Mouse (Mus musculus) gastrocnemius, postnatal 4 days (tissue): ENCODE measurements around the gene Xrn2. TPM values are rescaled to one million over a fixed set of nuclear protein-coding genes. Genes with fewer than 3 reads are reported as not detected.
"Not testable (repeated sequence)": the region's sequence is repeated elsewhere in the genome, so short reads cannot be mapped to it uniquely, and the experiment has no call there.

Experiments
- DNase-seq, 2 experiments: peaks; one replicate each; pipeline ENCODE4 v3.0.0; 2021 to 2022; ENCODE audit warnings: low spot score in 2 of 2, mixed read lengths in 2 of 2
- long read RNA-seq, 2 experiments: library from polyadenylated mRNA; stranded (forward); transcript quantifications; one replicate each; pipeline ENCODE4 v2.0.0; 2021
- total RNA-seq, 2 experiments: library from RNA; stranded (reverse); gene quantifications; 2 replicates each; pipeline ENCODE4 v1.2.3; 2021

Gene Xrn2
- total RNA-seq = 10 to 100 TPM; 38.6 to 47.5 TPM
- long read RNA-seq, experiment 1, transcript Xrn2-201 (30 exons, 3,434 nt) = major isoform, 57 of 78 reads
- long read RNA-seq, experiment 1, partial matches to known transcripts = 7 of 78 reads
- long read RNA-seq, experiment 1, other reads (novel, unspliced or antisense) = 14 of 78 reads
- long read RNA-seq, experiment 2, transcript Xrn2-201 (30 exons, 3,434 nt) = major isoform, 78 of 91 reads
- long read RNA-seq, experiment 2, partial matches to known transcripts = 5 of 91 reads
- long read RNA-seq, experiment 2, other reads (novel, unspliced or antisense) = 8 of 91 reads

- DNase-seq = peak; percentile 83 to 95
Measured at GRCm38 (mm10) chr2:147012623-147013184, at the start of gene Xrn2. Xrn2 (plus strand) TSS chr2:147012996.

- no peak for DNase-seq
Measured at GRCm38 (mm10) chr2:146975024-146975423, 37.8 kb upstream of the Xrn2 start.

GRCm38 (mm10) chr2:146975453-146976028 lies 37.3 kb upstream of the Xrn2 start:
- DNase-seq = no peak

- DNase-seq = no peak
Measured at GRCm38 (mm10) chr2:146982786-146983185, 30.0 kb upstream of the Xrn2 start.

- DNase-seq = no peak
Measured at GRCm38 (mm10) chr2:146984831-146985230, 28.0 kb upstream of the Xrn2 start.

GRCm38 (mm10) chr2:146985807-146986206 lies 27.0 kb upstream of the Xrn2 start:
- no peak for DNase-seq

GRCm38 (mm10) chr2:146986429-146986828 lies 26.4 kb upstream of the Xrn2 start:
- DNase-seq = no peak

- DNase-seq = no peak
Measured at GRCm38 (mm10) chr2:147007265-147007664, 5.5 kb upstream of the Xrn2 start.

- DNase-seq = no peak
Measured at GRCm38 (mm10) chr2:147009084-147009483, 3.7 kb upstream of the Xrn2 start.

GRCm38 (mm10) chr2:147010141-147010540 lies 2.7 kb upstream of the Xrn2 start:
- no peak for DNase-seq

- DNase-seq = no peak
Measured at GRCm38 (mm10) chr2:147010952-147011351, 1.8 kb upstream of the Xrn2 start.

GRCm38 (mm10) chr2:147011474-147012140 lies 1.2 kb upstream of the Xrn2 start:
- no peak for DNase-seq

- DNase-seq = peak in 1 of 2 experiments; percentile 9
Measured at GRCm38 (mm10) chr2:147012141-147012622, 614 bp upstream of the Xrn2 start.

GRCm38 (mm10) chr2:147013194-147013969 lies 586 bp downstream of the Xrn2 start:
- peak; percentile 33 to 75 for DNase-seq

- no peak for DNase-seq
Measured at GRCm38 (mm10) chr2:147014101-147014886, 1.5 kb downstream of the Xrn2 start.

GRCm38 (mm10) chr2:147022041-147022440 lies 9.2 kb downstream of the Xrn2 start:
- not testable (repeated sequence) for DNase-seq

GRCm38 (mm10) chr2:147023067-147023466 lies 10.3 kb downstream of the Xrn2 start:
- DNase-seq = no peak

GRCm38 (mm10) chr2:147023560-147023959 lies 10.8 kb downstream of the Xrn2 start:
- DNase-seq = no peak

- DNase-seq = no peak
Measured at GRCm38 (mm10) chr2:147033065-147033464, 20.3 kb downstream of the Xrn2 start.

- DNase-seq = no peak
Measured at GRCm38 (mm10) chr2:147035864-147036263, 23.1 kb downstream of the Xrn2 start.
